Mouse (Mus musculus) brain, embryonic 14.5 days (tissue): ENCODE results near the gene Gm3448.
"Not testable (repeated sequence)": the region's sequence is repeated elsewhere in the genome, so short reads cannot be mapped to it uniquely, and the experiment has no call there.

Experiments used
- CTCF ChIP-seq: fragments of 200-500 bp; IDR thresholded peaks from 2 replicates; pipeline ENCODE4 v1.5.1; 2012; ENCODE audit warnings: inconsistent platforms, mild to moderate bottlenecking, moderate library complexity, borderline replicate concordance; ENCODE audit not compliant: insufficient read depth, insufficient read length; ENCODE audit errors: extremely low read depth
- POLR2A ChIP-seq: fragments of 200-500 bp; IDR thresholded peaks from 2 replicates; pipeline ENCODE4 v1.6.1; 2012; ENCODE audit warnings: mild to moderate bottlenecking, inconsistent platforms, borderline replicate concordance; ENCODE audit not compliant: poor library complexity, insufficient read depth, insufficient read length, severe bottlenecking; ENCODE audit errors: extremely low read depth

DNA sequence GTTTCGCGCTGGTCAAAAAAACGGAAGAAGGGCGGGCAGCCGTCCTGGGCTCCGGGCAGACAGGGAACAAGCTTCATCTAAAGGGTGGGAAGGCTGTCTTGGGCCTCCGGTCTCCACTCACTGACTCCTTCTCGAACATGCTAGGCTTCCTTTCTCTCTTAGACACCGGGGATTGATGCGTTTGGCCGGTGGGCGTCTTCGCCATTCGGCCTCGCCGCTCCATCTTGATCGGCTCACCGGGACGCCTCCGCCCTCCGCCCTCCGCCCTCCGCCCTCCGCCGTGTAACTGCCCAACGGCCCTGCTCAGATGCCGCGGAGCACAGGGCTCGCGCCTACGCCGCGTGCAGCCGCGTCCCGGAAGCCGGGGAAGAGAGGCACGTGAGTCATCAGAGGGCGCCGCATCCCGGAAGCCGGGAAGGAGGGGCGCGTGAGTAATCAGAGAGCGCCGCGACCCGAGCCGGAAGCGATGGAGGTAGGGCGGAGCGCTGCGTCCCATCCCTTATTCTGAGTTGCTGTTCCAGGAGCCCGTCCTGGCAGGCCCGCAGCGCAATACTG lies at the start of gene Gm3448, which contains the start of the genes Ermard and Tcte3:
- TF ChIP-seq POLR2A, CTCF: not testable (repeated sequence)
